Mouse (Mus musculus): ENCODE measurements around the gene Edn2. TPM values are rescaled to one million over a fixed set of nuclear protein-coding genes. Genes with fewer than 3 reads are reported as not detected.

The Edn2 gene
- polyA plus RNA-seq, 1 experiment from 2014 or later, result 0.30 TPM

DNA sequence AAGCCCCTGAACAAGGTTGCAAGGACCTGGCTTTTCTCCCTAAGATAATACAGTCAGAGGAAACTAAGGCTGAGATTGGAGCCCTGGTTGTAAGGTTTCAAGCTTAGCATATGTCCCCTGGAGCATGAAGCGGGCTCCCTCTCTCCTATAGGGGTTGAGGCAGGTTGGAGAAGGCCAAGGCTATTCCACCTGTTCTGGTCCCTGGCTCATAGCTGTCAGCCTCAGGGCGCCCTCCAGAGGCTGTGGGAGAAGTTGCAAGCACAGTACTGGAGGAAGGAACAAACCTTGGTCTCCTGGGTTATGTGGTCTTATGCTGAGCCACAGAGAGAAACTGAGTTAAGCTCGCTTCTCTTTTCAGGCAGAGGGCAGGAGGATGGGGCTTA lies 11.9 kb upstream of the Edn2 start:
- WGBS, result 36% methylated on average over 3 of the region's 3 CpGs
- peak; percentile 61 for DNase-seq (ENCODE audit: low spot score)

DNA sequence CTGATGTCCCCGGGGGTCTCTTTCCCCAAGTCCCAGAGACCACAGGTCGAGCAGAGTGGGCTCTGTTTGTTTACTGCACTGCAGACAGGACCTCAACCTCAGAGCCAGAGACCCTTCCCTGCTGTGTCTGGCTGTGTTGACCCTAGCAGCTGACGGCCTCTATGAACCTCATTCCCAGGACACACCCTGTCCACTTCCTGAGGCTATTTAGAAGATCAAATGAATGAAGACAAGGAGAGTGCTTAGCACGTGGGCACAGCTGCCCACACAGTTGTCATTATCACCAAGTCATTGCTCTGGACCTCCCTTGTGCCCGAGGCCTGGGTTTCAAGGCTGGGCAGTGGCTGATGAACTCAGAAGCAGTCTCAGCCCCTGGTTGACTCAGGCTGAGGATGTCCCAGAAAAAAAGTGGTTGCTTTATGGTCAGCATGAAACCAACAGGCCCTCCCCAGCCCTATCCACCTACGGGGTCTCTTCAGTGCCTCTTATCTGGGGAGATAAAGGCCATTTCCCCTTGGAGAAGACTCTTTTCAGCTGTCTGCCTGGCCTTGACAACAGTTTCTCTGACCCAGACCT lies 10.6 kb upstream of the Edn2 start:
- ATAC-seq (no peak), DNase-seq (ENCODE audit: low spot score) (no peak)
- H3K27me3 ChIP-seq (replicated peaks; ENCODE audit: control insufficient read depth, insufficient read depth, low read length), result no peaks in the 10 kb centered on the region
- no peak overlapping the region for H3K4me3 ChIP-seq (ENCODE audit: low read depth, low read length)
- no peak overlapping the region for H3K27ac ChIP-seq (ENCODE audit: low read depth, low read length)
- H3K9me3 ChIP-seq (replicated peaks; ENCODE audit: control insufficient read depth, low read length), result no peaks in the 10 kb centered on the region
- no peak overlapping the region for H3K9ac ChIP-seq (ENCODE audit: low read length)
- peaks cover 11% of the 10 kb centered on the region for H3K4me1 ChIP-seq (ENCODE audit: control insufficient read depth, insufficient read depth, low read length)
- no peak overlapping the region for H3K4me2 ChIP-seq (ENCODE audit: low read length)
- no peaks in the 10 kb centered on the region for H3K36me3 ChIP-seq (ENCODE audit: control insufficient read depth, insufficient read depth, low read length)
- WGBS, result 74% methylated on average over 6 of the region's 6 CpGs

More for the DNA sequence above, 11.9 kb upstream of the Edn2 start:
- Histone ChIP-seq H3K36me3 (ENCODE audit: control insufficient read depth, insufficient read depth, low read length) (no peaks in the 10 kb centered on the region), H3K4me2 (ENCODE audit: low read length) (peak overlapping the region; percentile 52), H3K4me1 (ENCODE audit: control insufficient read depth, insufficient read depth, low read length) (peaks cover 11% of the 10 kb centered on the region), H3K4me3 (ENCODE audit: low read depth, low read length) (0 out of 2 replicates have a peak overlapping the region, but pooled peaks have one; percentile 8), H3K9me3 (replicated peaks; ENCODE audit: control insufficient read depth, low read length) (no peaks in the 10 kb centered on the region), H3K27ac (ENCODE audit: low read depth, low read length) (peak overlapping the region; percentile 52; the same call in 1 of the 2 replicates), H3K9ac (ENCODE audit: low read length) (peak overlapping the region; percentile 58), H3K27me3 (replicated peaks; ENCODE audit: control insufficient read depth, insufficient read depth, low read length) (no peaks in the 10 kb centered on the region)
- peak; percentile 58 for ATAC-seq

DNA sequence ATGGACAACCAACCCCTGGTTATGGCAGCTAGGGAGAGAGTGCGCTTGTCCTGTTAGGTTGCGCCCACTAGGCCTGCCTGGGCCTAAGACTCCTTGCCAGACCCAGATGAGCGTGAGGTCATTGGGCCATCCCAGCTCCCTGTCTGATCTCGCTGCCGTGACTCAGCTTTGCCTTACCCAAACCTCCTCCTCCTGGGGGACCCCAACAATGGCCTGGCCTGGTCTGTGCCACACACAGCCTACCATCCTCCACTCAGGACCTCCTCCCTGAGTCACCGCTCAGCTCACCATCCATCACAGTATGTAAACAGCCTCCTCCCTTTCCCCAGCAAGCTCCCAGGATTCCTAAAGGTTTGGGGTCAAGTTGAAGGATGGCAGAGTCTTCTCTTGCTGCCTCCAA lies 9.1 kb upstream of the Edn2 start:
- Histone ChIP-seq H3K4me2 (ENCODE audit: low read length) (no peak overlapping the region), H3K36me3 (ENCODE audit: control insufficient read depth, insufficient read depth, low read length) (no peaks in the 10 kb centered on the region), H3K27ac (ENCODE audit: low read depth, low read length) (no peak overlapping the region), H3K9ac (ENCODE audit: low read length) (no peak overlapping the region), H3K27me3 (replicated peaks; ENCODE audit: control insufficient read depth, insufficient read depth, low read length) (no peaks in the 10 kb centered on the region), H3K4me1 (ENCODE audit: control insufficient read depth, insufficient read depth, low read length) (peaks cover 11% of the 10 kb centered on the region), H3K9me3 (replicated peaks; ENCODE audit: control insufficient read depth, low read length) (no peaks in the 10 kb centered on the region), H3K4me3 (ENCODE audit: low read depth, low read length) (no peak overlapping the region)
- 91% methylated on average over 6 of the region's 6 CpGs for WGBS
- DNase-seq (ENCODE audit: low spot score) (no peak), ATAC-seq (no peak)

DNA sequence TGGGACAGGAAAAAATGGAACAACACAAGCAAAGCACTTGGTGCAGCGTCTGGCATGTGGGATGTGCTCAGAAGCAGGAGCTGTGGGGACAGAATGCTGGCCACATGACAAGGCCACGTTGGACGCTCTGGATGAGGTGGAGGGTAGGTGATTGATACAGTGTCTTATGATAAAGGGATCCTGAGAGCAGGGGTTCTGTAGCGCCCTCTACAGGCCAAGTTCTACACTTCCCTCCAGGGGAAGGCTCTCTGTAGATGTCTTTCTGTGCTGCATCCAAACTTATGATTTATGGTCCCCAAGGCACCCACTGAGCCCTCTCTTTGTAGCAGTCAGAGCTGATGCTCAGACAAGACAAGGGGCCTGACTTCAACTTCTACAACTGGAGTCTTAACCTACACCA lies 8.4 kb upstream of the Edn2 start:
- H3K9ac ChIP-seq (ENCODE audit: low read length), result no peak overlapping the region
- H3K4me1 ChIP-seq (ENCODE audit: control insufficient read depth, insufficient read depth, low read length), result peaks cover 11% of the 10 kb centered on the region
- no peaks in the 10 kb centered on the region for H3K36me3 ChIP-seq (ENCODE audit: control insufficient read depth, insufficient read depth, low read length)
- no peak overlapping the region for H3K4me2 ChIP-seq (ENCODE audit: low read length)
- 62% methylated on average over 4 of the region's 4 CpGs for WGBS
- no peak overlapping the region for H3K4me3 ChIP-seq (ENCODE audit: low read depth, low read length)
- DNase-seq (ENCODE audit: low spot score), result no peak
- no peak overlapping the region for H3K27ac ChIP-seq (ENCODE audit: low read depth, low read length)
- ATAC-seq, result no peak
- H3K27me3 ChIP-seq (replicated peaks; ENCODE audit: control insufficient read depth, insufficient read depth, low read length), result no peaks in the 10 kb centered on the region
- no peaks in the 10 kb centered on the region for H3K9me3 ChIP-seq (replicated peaks; ENCODE audit: control insufficient read depth, low read length)

DNA sequence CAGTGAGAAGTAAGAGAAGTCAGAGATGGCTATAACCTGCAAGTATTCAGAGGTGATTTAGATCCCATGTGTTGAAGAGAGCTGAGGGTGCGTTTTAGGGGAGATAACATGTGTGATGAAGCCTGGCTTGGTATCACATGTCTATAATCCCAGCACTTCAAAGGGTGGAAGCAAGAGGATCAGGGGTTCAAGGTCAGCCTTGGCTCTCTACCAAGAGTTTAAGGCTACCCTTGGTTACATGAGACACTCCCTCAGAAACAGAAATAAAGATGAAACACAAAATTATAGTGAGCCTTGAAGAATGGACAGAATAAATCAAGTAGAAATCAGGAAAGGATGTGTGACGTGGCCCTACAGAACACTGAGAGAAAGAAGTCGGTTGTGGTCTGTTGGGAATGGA lies 7.3 kb upstream of the Edn2 start:
- Histone ChIP-seq H3K27me3 (replicated peaks; ENCODE audit: control insufficient read depth, insufficient read depth, low read length) (no peaks in the 10 kb centered on the region), H3K9me3 (replicated peaks; ENCODE audit: control insufficient read depth, low read length) (no peaks in the 10 kb centered on the region), H3K4me1 (ENCODE audit: control insufficient read depth, insufficient read depth, low read length) (peaks cover 6% of the 10 kb centered on the region), H3K36me3 (ENCODE audit: control insufficient read depth, insufficient read depth, low read length) (no peaks in the 10 kb centered on the region), H3K4me2 (ENCODE audit: low read length) (no peak overlapping the region), H3K27ac (ENCODE audit: low read depth, low read length) (no peak overlapping the region), H3K4me3 (ENCODE audit: low read depth, low read length) (no peak overlapping the region), H3K9ac (ENCODE audit: low read length) (no peak overlapping the region)
- ATAC-seq, result no peak
- WGBS, result 95% methylated on average over 3 of the region's 3 CpGs
- DNase-seq (ENCODE audit: low spot score), result no peak

DNA sequence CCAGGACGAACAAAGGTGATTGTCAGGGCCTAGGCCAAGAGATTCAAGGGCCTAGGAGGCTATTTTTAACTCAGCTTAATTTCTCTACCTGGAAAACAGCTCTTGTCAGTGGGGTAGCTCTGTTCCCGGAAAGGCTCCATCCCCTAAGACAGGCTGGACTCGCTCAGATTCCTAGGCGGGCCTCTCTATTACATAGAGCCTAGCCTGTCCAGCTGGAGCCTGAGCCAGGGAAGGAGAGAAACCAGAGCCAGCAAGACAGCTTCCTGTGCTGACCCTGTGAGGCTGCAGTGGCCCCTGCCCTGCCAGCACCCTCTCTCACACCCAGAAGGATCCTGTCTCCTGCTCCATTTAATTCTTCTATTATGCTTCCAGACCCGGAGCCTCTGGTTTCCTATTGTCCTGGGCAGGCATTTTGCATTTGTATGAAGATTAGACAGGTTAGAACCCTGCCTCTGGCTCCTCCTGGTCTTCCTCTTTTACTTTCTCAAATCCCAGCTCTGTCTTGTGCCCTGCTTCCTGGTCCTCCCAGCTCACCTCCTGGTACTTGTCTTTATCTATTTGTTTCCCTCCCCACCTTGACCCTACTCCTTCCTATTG lies 2.2 kb upstream of the Edn2 start:
- peaks cover 20% of the 10 kb centered on the region for H3K4me1 ChIP-seq (ENCODE audit: control insufficient read depth, insufficient read depth, low read length)
- no peaks in the 10 kb centered on the region for H3K36me3 ChIP-seq (ENCODE audit: control insufficient read depth, insufficient read depth, low read length)
- WGBS, result 29% methylated on average over 5 of the region's 5 CpGs
- H3K27ac ChIP-seq (ENCODE audit: low read depth, low read length), result no peak overlapping the region
- no peak overlapping the region for H3K4me2 ChIP-seq (ENCODE audit: low read length)
- H3K9ac ChIP-seq (ENCODE audit: low read length), result no peak overlapping the region
- ATAC-seq (no peak), DNase-seq (ENCODE audit: low spot score) (no peak)
- no peak overlapping the region for H3K4me3 ChIP-seq (ENCODE audit: low read depth, low read length)
- no peaks in the 10 kb centered on the region for H3K9me3 ChIP-seq (replicated peaks; ENCODE audit: control insufficient read depth, low read length)
- H3K27me3 ChIP-seq (replicated peaks; ENCODE audit: control insufficient read depth, insufficient read depth, low read length), result no peaks in the 10 kb centered on the region

DNA sequence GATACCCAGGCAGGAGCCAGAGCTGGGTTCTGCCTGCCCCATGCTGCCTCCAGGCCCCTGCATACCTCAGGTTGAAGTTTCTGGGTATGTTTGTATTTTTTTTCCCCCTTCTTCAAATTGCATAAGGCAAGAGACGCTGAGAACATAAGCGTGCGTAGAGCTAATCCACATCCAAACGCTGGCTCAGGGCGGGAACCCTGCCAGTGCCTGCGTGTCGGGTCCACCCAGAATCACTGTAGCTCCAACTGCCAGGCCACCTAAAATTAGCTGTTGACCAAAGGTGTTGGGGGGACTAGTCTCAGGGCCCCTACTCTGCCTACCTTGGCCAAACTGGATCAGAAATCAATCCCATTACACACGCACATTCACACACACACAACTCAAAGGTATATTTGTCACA lies 1.6 kb downstream of the Edn2 start:
- Histone ChIP-seq H3K9ac (ENCODE audit: low read length) (no peak overlapping the region), H3K4me3 (ENCODE audit: low read depth, low read length) (no peak overlapping the region), H3K4me2 (ENCODE audit: low read length) (no peak overlapping the region), H3K27me3 (replicated peaks; ENCODE audit: control insufficient read depth, insufficient read depth, low read length) (no peaks in the 10 kb centered on the region), H3K9me3 (replicated peaks; ENCODE audit: control insufficient read depth, low read length) (no peaks in the 10 kb centered on the region), H3K36me3 (ENCODE audit: control insufficient read depth, insufficient read depth, low read length) (no peaks in the 10 kb centered on the region), H3K4me1 (ENCODE audit: control insufficient read depth, insufficient read depth, low read length) (peaks cover 21% of the 10 kb centered on the region), H3K27ac (ENCODE audit: low read depth, low read length) (no peak overlapping the region)
- ATAC-seq (no peak), DNase-seq (ENCODE audit: low spot score) (no peak)
- 83% methylated on average over 8 of the region's 8 CpGs for WGBS

DNA sequence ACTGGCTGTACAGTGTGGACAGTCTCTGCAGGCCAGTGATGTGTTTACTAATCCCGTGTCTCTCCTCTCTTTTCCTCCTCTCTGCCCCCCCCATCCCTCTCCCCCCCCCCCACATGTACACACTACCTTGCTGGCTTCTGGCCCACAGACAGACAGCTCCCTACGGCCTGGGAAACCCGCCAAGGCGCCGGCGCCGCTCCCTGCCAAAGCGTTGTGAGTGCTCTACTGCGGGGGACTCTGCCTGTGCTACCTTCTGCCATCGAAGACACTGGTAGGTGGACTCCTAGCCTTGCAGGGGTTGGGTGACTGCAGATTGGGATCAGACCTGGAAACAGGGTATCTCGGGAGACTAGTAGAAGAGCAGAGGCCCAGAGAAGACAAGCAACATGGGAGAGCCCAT lies 2.2 kb downstream of the Edn2 start:
- 43% methylated on average over 11 of the region's 11 CpGs for WGBS
- Histone ChIP-seq H3K4me3 (ENCODE audit: low read depth, low read length) (no peak overlapping the region), H3K4me2 (ENCODE audit: low read length) (no peak overlapping the region), H3K27me3 (replicated peaks; ENCODE audit: control insufficient read depth, insufficient read depth, low read length) (no peaks in the 10 kb centered on the region), H3K9me3 (replicated peaks; ENCODE audit: control insufficient read depth, low read length) (no peaks in the 10 kb centered on the region), H3K4me1 (ENCODE audit: control insufficient read depth, insufficient read depth, low read length) (peaks cover 21% of the 10 kb centered on the region), H3K27ac (ENCODE audit: low read depth, low read length) (no peak overlapping the region), H3K9ac (ENCODE audit: low read length) (no peak overlapping the region), H3K36me3 (ENCODE audit: control insufficient read depth, insufficient read depth, low read length) (no peaks in the 10 kb centered on the region)
- DNase-seq (ENCODE audit: low spot score) (peak; percentile 80), ATAC-seq (peak; percentile 73)

DNA sequence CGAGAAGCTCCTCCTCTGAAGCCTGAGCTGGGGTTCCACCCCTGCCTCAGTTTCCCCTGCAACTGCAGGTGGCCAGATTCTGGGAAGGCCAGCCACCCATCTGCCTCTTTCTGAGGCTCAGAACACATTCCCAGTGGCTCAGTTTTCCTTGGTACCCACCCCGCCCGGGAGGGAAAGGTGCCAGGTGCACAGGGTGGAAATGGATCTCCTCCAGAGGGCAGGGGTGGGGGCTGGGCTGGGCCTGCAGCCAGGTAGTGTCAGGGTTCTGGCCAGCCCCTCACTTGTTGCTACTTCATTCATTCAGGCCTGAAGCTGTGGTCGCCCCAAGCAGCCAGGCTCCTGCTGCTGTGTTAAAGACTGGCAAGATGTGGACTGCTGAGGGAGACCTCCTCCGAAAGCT lies 3.3 kb downstream of the Edn2 start:
- Histone ChIP-seq H3K9ac (ENCODE audit: low read length) (no peak overlapping the region), H3K9me3 (replicated peaks; ENCODE audit: control insufficient read depth, low read length) (no peaks in the 10 kb centered on the region), H3K4me2 (ENCODE audit: low read length) (no peak overlapping the region), H3K4me3 (ENCODE audit: low read depth, low read length) (no peak overlapping the region), H3K27me3 (replicated peaks; ENCODE audit: control insufficient read depth, insufficient read depth, low read length) (no peaks in the 10 kb centered on the region), H3K4me1 (ENCODE audit: control insufficient read depth, insufficient read depth, low read length) (peaks cover 21% of the 10 kb centered on the region), H3K27ac (ENCODE audit: low read depth, low read length) (no peak overlapping the region), H3K36me3 (ENCODE audit: control insufficient read depth, insufficient read depth, low read length) (no peaks in the 10 kb centered on the region)
- ATAC-seq (no peak), DNase-seq (ENCODE audit: low spot score) (no peak)
- WGBS, result 72% methylated on average over 5 of the region's 5 CpGs

Data from forebrain, embryonic 14.5 days (tissue).